Mouse (Mus musculus) olfactory bulb, adult 2 months (tissue): ENCODE data around the gene Ryr2.

Experiments used
- CTCF ChIP-seq: fragments of 200-500 bp; IDR thresholded peaks from 2 replicates; pipeline ENCODE4 v1.5.1; 2012; ENCODE audit warnings: low read depth, mild to moderate bottlenecking, low read length, moderate library complexity; ENCODE audit not compliant: insufficient read depth
- POLR2A ChIP-seq: fragments of 200-500 bp; IDR thresholded peaks from 2 replicates; pipeline ENCODE4 v1.6.1; 2012; ENCODE audit warnings: mild to moderate bottlenecking, low read depth, low read length, moderate library complexity; ENCODE audit not compliant: insufficient read depth

DNA sequence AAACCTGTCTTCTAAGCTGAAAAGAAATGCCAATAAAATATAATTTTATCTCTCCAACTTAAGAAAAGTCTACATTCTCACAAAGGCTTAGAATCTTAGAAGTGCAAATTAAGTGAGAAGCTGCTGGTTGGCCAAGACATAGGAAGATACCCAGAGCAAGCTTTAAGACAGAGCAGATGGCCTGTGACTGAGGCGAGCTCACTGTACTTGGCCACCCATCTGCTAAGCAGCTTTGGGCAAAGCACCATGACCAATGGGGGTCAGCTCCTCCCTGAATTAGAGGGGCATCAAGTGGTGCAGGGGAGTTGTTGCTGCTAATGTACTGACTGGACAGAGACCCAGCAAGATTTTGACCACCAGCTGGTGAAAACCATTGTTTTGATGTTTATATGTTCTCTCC, 186.2 kb downstream of the Ryr2 start:
- TF ChIP-seq CTCF = no peak
- TF ChIP-seq POLR2A = no peak
